Mouse (Mus musculus) hindbrain, embryonic 15.5 days (tissue): Measurements from ENCODE around the gene Cdc42bpg. TPM values are rescaled to one million over a fixed set of nuclear protein-coding genes. Genes with fewer than 3 reads are reported as not detected.
"Not testable (repeated sequence)": the region's sequence is repeated elsewhere in the genome, so short reads cannot be mapped to it uniquely, and the experiment has no call there.

ENCODE experiments used
- ATAC-seq: fragments of 200-750 bp; cut with Nextera tagmentation; 2 replicates; pipeline ENCODE4 v1.8.0; 2017; ENCODE audit warnings: low read depth, moderate number of reproducible peaks, moderate TSS enrichment; ENCODE audit not compliant: low FRiP score
- H3K27ac ChIP-seq: fragments of 300-500 bp; sonication (generic); replicated peaks from 2 replicates; pipeline ENCODE4 v1.5.1; 2015; ENCODE audit warnings: mild to moderate bottlenecking, inconsistent platforms
- H3K27me3 ChIP-seq: fragments of 300-500 bp; sonication (generic); 2 replicates; pipeline ENCODE4 v1.6.1; 2015; ENCODE audit warnings: control low read depth, inconsistent platforms
- H3K36me3 ChIP-seq: fragments of 300-500 bp; sonication (generic); 2 replicates; pipeline ENCODE4 v1.6.1; 2015; ENCODE audit warnings: control low read depth, inconsistent platforms
- H3K4me1 ChIP-seq: fragments of 300-500 bp; sonication (generic); replicated peaks from 2 replicates; pipeline ENCODE4 v1.6.1; 2015; ENCODE audit warnings: control low read depth, inconsistent platforms
- H3K4me2 ChIP-seq: fragments of 300-500 bp; sonication (generic); 2 replicates; pipeline ENCODE4 v1.6.1; 2015; ENCODE audit warnings: moderate library complexity, mild to moderate bottlenecking, inconsistent platforms
- H3K4me3 ChIP-seq: fragments of 300-500 bp; sonication (generic); 2 replicates; pipeline ENCODE4 v1.5.1; 2015; ENCODE audit warnings: mild to moderate bottlenecking, inconsistent platforms
- H3K9ac ChIP-seq: fragments of 300-500 bp; sonication (generic); 2 replicates; pipeline ENCODE4 v1.6.1; 2015; ENCODE audit warnings: inconsistent platforms
- H3K9me3 ChIP-seq: fragments of 300-500 bp; sonication (generic); 2 replicates; pipeline ENCODE4 v1.6.1; 2016; ENCODE audit warnings: control low read depth, inconsistent platforms
- WGBS: fragments of 180-500 bp; shearing (Covaris S2); methylation state at CpG from one replicate; pipeline ENCODE4 v1.1.7; 2015; 5-methylcytosine and 5-hydroxymethylcytosine counted together
- polyA plus RNA-seq: library from polyadenylated mRNA; unstranded; fragments of >200 nt; fragmentation: Nextera tagmentation; extraction: Ambion mirVana; gene quantifications from 2 replicates; pipeline ENCODE4 v1.2.1, GENCODE M21; 2015

Cdc42bpg gene
- polyA plus RNA-seq, 1 experiment from 2014 or later, result 0.36 TPM

- Histone ChIP-seq H3K4me1 (peaks cover 25% of the 10 kb centered on the region; the same call in 1 of the 2 replicates), H3K4me3 (no peak overlapping the region), H3K27ac (no peak overlapping the region), H3K36me3 (peaks cover 16% of the 10 kb centered on the region), H3K27me3 (no peaks in the 10 kb centered on the region), H3K9ac (no peak overlapping the region), H3K4me2 (no peak overlapping the region), H3K9me3 (no peaks in the 10 kb centered on the region)
- ATAC-seq, result no peak
- WGBS, result 94% methylated on average over 14 of the region's 14 CpGs
Measured at GRCm38 (mm10) chr19:6289696-6290238, 16.5 kb upstream of the Cdc42bpg start.

GRCm38 (mm10) chr19:6290720-6291116 is 15.5 kb upstream of the Cdc42bpg start:
- H3K9me3 ChIP-seq, H3K4me2 ChIP-seq, H3K9ac ChIP-seq, H3K27me3 ChIP-seq, ATAC-seq, H3K4me3 ChIP-seq, H3K27ac ChIP-seq: not testable (repeated sequence)
- 90% methylated on average over 5 of the region's 6 CpGs for whole genome bisulfite sequencing
- H3K4me1 ChIP-seq, result peaks cover 22% of the 10 kb centered on the region; the same call in 1 of the 2 replicates
- peaks cover 24% of the 10 kb centered on the region for H3K36me3 ChIP-seq

GRCm38 (mm10) chr19:6291117-6291781 is 15.0 kb upstream of the Cdc42bpg start:
- Histone ChIP-seq H3K9ac (no peak overlapping the region), H3K36me3 (peaks cover 26% of the 10 kb centered on the region), H3K4me2 (no peak overlapping the region), H3K27ac (peak overlapping the region; percentile 38), H3K4me1 (peaks cover 18% of the 10 kb centered on the region; the same call in 1 of the 2 replicates), H3K4me3 (no peak overlapping the region), H3K27me3 (no peaks in the 10 kb centered on the region), H3K9me3 (no peaks in the 10 kb centered on the region)
- WGBS, result 79% methylated on average over 10 of the region's 10 CpGs
- no peak for ATAC-seq

GRCm38 (mm10) chr19:6292262-6292661 is 14.0 kb upstream of the Cdc42bpg start:
- H3K4me3 ChIP-seq, result no peak overlapping the region
- 92% methylated on average over 5 of the region's 5 CpGs for WGBS
- ATAC-seq, result no peak
- H3K9me3 ChIP-seq, result no peaks in the 10 kb centered on the region
- no peaks in the 10 kb centered on the region for H3K27me3 ChIP-seq
- peaks cover 9% of the 10 kb centered on the region; the same call in 1 of the 2 replicates for H3K4me1 ChIP-seq
- no peak overlapping the region for H3K27ac ChIP-seq
- no peak overlapping the region for H3K9ac ChIP-seq
- H3K4me2 ChIP-seq, result no peak overlapping the region
- peaks cover 32% of the 10 kb centered on the region for H3K36me3 ChIP-seq

DNA sequence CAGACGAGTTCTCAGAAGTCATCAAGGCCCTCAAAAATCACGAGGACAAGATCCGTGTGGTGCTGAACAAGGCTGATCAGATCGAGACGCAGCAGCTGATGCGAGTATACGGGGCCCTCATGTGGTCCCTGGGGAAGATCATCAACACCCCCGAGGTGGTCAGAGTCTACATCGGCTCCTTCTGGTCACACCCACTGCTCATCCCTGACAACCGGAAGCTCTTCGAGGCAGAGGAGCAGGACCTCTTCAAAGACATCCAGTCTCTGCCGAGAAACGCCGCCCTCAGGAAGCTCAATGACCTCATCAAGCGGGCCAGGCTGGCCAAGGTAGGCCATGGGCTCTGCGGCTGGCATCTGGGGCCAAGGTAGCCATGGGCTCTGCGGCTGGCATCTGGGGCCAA is 12.0 kb upstream of the Cdc42bpg start:
- H3K9ac ChIP-seq, result no peak overlapping the region
- no peak overlapping the region for H3K4me3 ChIP-seq
- no peak for ATAC-seq
- 94% methylated on average over 17 of the region's 17 CpGs for WGBS
- peaks cover under 1% of the 10 kb centered on the region; the same call in 1 of the 2 replicates for H3K4me1 ChIP-seq
- no peaks in the 10 kb centered on the region for H3K9me3 ChIP-seq
- no peak overlapping the region for H3K4me2 ChIP-seq
- H3K27ac ChIP-seq, result no peak overlapping the region
- H3K27me3 ChIP-seq, result no peaks in the 10 kb centered on the region
- H3K36me3 ChIP-seq, result peaks cover 47% of the 10 kb centered on the region

- no peak overlapping the region for H3K4me2 ChIP-seq
- no peak for ATAC-seq
- H3K9ac ChIP-seq, result no peak overlapping the region
- WGBS, result 96% methylated on average over 5 of the region's 5 CpGs
- no peak overlapping the region for H3K4me3 ChIP-seq
- peaks cover 7% of the 10 kb centered on the region; the same call in 1 of the 2 replicates for H3K4me1 ChIP-seq
- H3K27me3 ChIP-seq, result no peaks in the 10 kb centered on the region
- no peak overlapping the region for H3K27ac ChIP-seq
- H3K36me3 ChIP-seq, result peaks cover 44% of the 10 kb centered on the region
- no peaks in the 10 kb centered on the region for H3K9me3 ChIP-seq
Measured at GRCm38 (mm10) chr19:6296551-6297210, 9.6 kb upstream of the Cdc42bpg start.

- no peak overlapping the region for H3K27ac ChIP-seq
Measured at GRCm38 (mm10) chr19:6297641-6298040, 8.6 kb upstream of the Cdc42bpg start.

DNA sequence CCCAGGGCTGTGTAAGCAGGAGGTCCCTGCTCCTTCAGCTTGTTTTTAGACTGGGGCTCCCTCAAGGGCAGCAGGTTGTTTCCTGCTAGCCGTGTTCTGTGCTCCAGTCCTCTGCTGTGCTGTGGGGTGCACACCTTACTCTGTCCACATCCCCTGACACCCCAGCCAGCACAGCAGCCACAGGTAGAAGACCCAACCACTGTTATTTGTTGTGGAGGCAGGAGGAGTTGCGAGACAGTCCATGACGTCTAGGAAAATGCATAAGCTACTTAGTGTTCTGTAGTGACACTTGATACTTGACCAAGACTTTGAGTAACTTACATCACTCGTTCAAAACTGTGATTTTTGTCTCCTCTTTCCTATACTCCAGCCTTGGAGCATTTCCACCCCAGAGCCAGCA is 7.3 kb upstream of the Cdc42bpg start:
- Histone ChIP-seq H3K27me3 (no peaks in the 10 kb centered on the region), H3K27ac (no peak overlapping the region), H3K4me3 (no peak overlapping the region), H3K9ac (no peak overlapping the region), H3K4me2 (no peak overlapping the region), H3K4me1 (peaks cover 10% of the 10 kb centered on the region), H3K9me3 (no peaks in the 10 kb centered on the region), H3K36me3 (peaks cover 44% of the 10 kb centered on the region)
- no peak for ATAC-seq
- WGBS, result 90% methylated on average over 4 of the region's 4 CpGs

More at GRCm38 (mm10) chr19:6297641-6298040, 8.6 kb upstream of the Cdc42bpg start:
- peaks cover 44% of the 10 kb centered on the region for H3K36me3 ChIP-seq
- H3K9ac ChIP-seq, result no peak overlapping the region
- no peaks in the 10 kb centered on the region for H3K27me3 ChIP-seq
- peaks cover 10% of the 10 kb centered on the region for H3K4me1 ChIP-seq
- H3K4me2 ChIP-seq, result no peak overlapping the region
- H3K9me3 ChIP-seq, result no peaks in the 10 kb centered on the region
- no peak overlapping the region for H3K4me3 ChIP-seq
- 95% methylated on average over 9 of the region's 9 CpGs for WGBS
- no peak for ATAC-seq

- peaks cover 44% of the 10 kb centered on the region for H3K36me3 ChIP-seq
- 87% methylated on average over 7 of the region's 7 CpGs for WGBS
- no peak overlapping the region for H3K9ac ChIP-seq
Measured at GRCm38 (mm10) chr19:6299450-6300267, 6.6 kb upstream of the Cdc42bpg start.

GRCm38 (mm10) chr19:6300402-6300841 is 5.8 kb upstream of the Cdc42bpg start:
- Histone ChIP-seq H3K36me3 (peaks cover 36% of the 10 kb centered on the region), H3K27me3 (no peaks in the 10 kb centered on the region), H3K9ac (no peak overlapping the region), H3K27ac (no peak overlapping the region), H3K4me2 (no peak overlapping the region), H3K4me3 (no peak overlapping the region), H3K9me3 (no peaks in the 10 kb centered on the region), H3K4me1 (peaks cover 10% of the 10 kb centered on the region)
- 51% methylated on average over 7 of the region's 7 CpGs for WGBS
- no peak for ATAC-seq

More at GRCm38 (mm10) chr19:6299450-6300267, 6.6 kb upstream of the Cdc42bpg start:
- H3K27ac ChIP-seq, result 0 out of 2 replicates have a peak overlapping the region, but pooled peaks have one; percentile 23
- H3K4me3 ChIP-seq, result no peak overlapping the region
- no peak overlapping the region for H3K4me2 ChIP-seq
- peaks cover 10% of the 10 kb centered on the region for H3K4me1 ChIP-seq
- no peaks in the 10 kb centered on the region for H3K27me3 ChIP-seq
- no peak for ATAC-seq
- H3K9me3 ChIP-seq, result no peaks in the 10 kb centered on the region

GRCm38 (mm10) chr19:6302114-6302513 is 4.1 kb upstream of the Cdc42bpg start:
- no peak overlapping the region for H3K9ac ChIP-seq
- H3K4me2 ChIP-seq, result no peak overlapping the region
- no peak for ATAC-seq
- peaks cover 22% of the 10 kb centered on the region for H3K36me3 ChIP-seq
- no peak overlapping the region for H3K4me3 ChIP-seq
- peak overlapping the region; percentile 25; the same call in 1 of the 2 replicates for H3K27ac ChIP-seq
- H3K27me3 ChIP-seq, result no peaks in the 10 kb centered on the region
- no peaks in the 10 kb centered on the region for H3K9me3 ChIP-seq
- peaks cover 17% of the 10 kb centered on the region for H3K4me1 ChIP-seq
- 93% methylated on average over 5 of the region's 5 CpGs for WGBS
